Mouse (Mus musculus) spleen, adult 2 months (tissue): ENCODE measurements around the gene Ktn1.

ENCODE experiments used
- CTCF ChIP-seq: fragments of 200-500 bp; IDR thresholded peaks from 2 replicates; pipeline ENCODE4 v1.5.1; 2011; ENCODE audit warnings: mild to moderate bottlenecking, inconsistent platforms; ENCODE audit not compliant: insufficient read depth, insufficient read length, insufficient replicate concordance; ENCODE audit errors: extremely low read depth
- POLR2A ChIP-seq: fragments of 200-500 bp; IDR thresholded peaks from 2 replicates; pipeline ENCODE4 v1.6.1; 2011; ENCODE audit warnings: low read depth, low read length, inconsistent platforms

- TF ChIP-seq CTCF (no peak), POLR2A (no peak)
These were observed 105.3 kb downstream of the Ktn1 start for GRCm38 (mm10) chr14:47753561-47753960.
